Mouse (Mus musculus) urinary bladder, adult 18-20 months (tissue): ENCODE data around the gene Hist1h3c.
"Not testable (repeated sequence)": the region's sequence is repeated elsewhere in the genome, so short reads cannot be mapped to it uniquely, and the experiment has no call there.

ENCODE experiments used
- DNase-seq, 2 experiments: peaks; one replicate each; pipeline ENCODE4 v3.0.0; 2022; ENCODE audit warnings: low spot score in 2 of 2, mixed read lengths in 2 of 2

Gene Hist1h3c

DNA sequence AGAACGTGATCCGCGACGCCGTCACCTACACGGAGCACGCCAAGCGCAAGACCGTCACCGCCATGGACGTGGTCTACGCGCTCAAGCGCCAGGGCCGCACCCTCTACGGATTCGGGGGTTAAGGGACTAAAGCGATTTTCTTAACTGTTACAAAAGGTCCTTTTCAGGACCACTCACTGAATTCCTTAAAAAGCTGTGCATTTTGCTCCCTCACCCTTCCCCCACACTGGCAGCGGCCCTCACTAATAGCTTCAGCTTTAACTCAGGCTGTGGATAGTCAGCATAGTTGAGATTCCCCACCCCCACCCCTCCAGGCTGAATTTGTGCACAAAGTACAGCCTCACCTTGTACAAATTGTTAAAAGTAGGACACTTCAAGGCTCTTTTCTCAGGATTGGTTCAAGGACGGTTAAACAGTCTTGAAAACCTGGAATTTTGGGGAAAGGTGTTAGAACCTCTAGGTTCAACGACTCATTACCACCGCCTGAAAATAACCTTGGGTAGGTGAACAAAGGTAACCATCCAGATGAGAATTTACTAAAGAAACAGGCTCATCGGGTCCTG, 11.9 kb upstream of the Hist1h3c start:
- no peak for DNase-seq

- peak; percentile 65 to 87 for DNase-seq
Measured at GRCm38 (mm10) chr13:23756790-23757189, 11.4 kb upstream of the Hist1h3c start, which contains the start of gene Hist1h4b. Gene Hist1h4b (plus strand): TSS chr13:23757013.

DNA sequence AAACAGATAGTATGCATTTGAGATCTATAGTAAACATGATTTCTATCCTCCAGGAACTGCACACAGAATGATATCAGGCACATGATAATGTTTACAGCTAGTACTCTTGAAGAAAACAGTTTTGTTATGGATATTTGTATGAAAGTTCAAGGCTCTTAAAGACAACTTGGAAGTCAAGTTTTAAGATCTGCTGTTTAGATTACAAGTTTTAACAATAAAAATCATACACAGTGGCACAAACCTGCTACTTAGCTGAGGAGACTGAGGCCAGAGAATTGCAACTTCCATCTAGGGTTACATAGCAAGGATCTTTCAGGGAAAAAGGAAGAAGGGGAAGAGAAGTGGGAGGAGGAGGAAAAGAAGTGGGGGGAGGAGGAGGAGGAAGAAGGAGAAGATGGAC, 9.6 kb upstream of the Hist1h3c start:
- DNase-seq = no peak

DNA sequence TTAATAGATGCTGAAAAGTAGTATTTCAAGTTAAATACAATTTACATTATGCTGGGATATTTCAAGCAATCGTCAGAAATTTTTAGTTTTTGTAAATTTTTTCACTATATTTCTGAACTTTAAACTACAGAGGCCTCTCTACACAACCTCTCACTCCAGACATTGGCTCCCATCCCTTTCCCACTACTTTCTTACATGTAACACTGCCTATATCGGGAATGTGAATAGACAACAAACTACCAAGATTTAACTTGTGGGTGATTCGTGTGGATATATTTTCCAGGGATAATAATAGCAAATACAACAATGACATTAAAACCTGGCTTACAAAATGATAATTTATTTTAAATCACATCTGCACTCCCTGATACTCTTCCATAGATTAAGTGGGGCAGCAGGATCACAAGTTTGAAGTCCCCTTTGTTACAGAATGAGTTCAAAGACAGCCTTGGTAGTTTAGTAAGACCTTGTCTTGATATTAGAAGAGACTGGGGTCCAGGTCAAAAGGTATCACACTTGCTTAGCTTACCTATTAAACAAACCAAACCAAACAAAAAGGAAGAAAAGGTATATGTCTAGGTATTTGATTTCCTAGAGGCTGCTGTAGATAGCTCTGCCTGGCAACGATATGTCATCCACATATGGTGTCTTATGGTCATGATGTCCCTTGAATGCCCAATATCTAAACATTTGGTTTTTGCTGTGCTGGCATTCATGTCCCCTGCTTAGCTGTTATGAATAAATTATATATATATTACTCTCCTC, 8.1 kb upstream of the Hist1h3c start:
- DNase-seq = no peak

DNA sequence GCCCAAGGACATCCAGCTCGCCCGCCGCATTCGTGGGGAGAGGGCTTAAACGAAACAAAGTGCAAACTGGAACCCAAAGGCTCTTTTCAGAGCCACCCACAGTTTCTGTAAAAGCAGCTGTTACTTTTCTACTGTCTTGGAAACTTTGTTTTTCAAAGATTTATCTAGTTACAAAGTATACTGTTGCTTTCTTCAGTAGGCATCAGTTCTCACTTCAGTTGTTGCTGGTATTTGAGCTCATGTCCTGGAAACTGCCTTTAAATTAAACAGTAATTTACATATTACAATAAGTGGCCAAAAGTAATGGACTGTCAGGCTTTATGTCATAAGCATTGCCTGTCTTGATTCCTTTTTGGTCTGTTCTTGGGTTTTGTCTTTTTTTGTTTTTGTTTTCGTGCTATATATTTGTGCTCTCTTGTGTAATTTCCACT, 7.4 kb upstream of the Hist1h3c start:
- no peak for DNase-seq

DNA sequence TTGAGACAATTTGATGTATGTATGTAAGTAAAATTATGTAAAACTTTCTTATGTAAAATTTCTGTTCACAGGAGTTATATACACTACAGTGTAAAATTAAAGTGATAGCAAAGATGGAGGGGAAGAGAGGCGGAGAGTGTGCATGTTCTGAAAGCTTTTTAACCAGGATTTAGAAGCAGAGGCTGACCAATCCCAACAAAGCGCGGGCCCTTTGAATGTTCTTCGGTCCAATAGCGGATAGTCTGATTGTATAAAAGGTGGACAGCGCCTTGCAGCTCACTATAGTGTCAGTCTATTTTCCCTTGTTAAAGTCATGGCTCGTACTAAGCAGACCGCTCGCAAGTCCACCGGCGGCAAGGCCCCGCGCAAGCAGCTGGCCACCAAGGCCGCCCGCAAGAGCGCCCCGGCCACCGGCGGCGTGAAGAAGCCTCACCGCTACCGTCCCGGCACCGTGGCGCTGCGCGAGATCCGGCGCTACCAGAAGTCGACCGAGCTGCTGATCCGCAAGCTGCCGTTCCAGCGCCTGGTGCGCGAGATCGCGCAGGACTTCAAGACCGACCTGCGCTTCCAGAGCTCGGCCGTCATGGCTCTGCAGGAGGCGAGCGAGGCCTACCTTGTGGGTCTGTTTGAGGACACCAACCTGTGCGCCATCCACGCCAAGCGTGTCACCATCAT, 6.8 kb upstream of the Hist1h3c start, which contains the start of gene Hist1h3b:
Hist1h3b (plus strand) TSS at position 201 of the 675 bp plus-strand sequence.
- peak in 1 of 2 experiments; percentile 74 for DNase-seq

DNA sequence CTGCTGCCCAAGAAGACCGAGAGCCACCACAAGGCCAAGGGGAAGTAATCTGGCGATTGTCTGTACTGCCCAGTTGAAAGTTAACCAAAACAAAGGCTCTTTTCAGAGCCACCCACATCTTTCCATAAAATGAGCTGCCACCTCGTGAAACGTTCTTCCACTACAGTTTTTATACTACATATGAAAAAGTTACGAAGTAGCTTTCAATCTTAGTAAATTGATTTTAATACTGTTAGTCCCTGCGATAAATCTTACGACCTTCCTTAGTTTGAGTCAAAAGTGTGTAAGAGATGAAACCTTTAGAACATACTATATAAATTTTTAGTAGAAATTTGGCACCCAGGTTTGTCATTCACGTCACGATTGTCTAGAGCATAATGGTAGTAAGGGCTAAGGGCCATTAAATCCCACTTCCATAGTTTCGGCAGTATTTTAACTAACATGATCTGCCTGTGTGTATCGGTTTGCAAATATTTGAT, 6.1 kb upstream of the Hist1h3c start:
- no peak for DNase-seq

DNA sequence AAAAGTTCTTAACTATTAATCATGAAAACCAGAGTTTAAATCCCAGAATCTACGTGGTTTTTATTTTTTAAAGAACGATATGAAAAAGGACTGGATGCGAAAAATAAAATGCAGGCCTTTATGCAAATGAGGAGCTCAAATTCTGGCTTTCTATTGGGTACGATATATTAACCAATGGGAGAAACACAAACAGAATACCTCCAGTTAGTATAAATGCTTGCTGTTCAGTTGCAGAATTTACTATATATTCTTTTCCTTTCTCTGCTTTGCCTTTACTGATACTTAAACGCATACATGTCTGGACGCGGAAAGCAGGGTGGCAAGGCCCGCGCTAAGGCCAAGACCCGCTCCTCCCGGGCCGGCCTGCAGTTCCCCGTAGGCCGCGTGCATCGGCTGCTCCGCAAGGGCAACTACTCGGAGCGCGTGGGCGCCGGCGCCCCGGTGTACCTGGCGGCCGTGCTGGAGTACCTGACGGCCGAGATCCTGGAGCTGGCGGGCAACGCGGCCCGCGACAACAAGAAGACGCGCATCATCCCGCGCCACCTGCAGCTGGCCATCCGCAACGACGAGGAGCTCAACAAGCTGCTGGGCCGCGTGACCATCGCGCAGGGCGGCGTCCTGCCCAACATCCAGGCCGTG, 5.6 kb upstream of the Hist1h3c start, which contains the start of gene Hist1h2ab:
Hist1h2ab (plus strand) TSS at position 288 of the 639 bp plus-strand sequence.
- not testable (repeated sequence) for DNase-seq

DNA sequence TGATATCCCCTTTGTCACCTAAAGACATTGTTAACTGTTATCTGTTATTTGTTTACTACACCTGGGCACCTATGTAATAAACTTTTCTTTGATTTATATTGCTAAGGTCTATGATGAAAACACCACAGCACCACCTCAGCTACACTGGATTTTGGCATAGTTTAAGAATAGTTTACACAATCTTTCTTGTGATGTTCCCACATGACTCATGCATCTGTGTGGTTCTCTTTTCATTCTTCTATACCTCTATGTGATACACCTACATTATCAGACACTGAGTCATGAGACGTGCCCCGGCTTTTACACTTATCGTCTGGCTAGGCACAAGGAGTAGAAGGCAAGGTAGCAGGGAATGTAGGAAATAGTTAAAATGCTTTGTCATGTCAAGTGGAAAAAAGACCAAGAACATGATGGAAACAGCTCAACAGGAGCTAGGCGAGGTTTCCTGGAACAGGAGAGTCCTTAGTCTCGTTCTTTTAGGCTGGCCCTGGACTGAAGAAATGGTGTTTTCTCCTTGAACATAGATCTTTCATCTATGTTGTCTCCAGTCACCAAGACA, 4.2 kb upstream of the Hist1h3c start:
- no peak for DNase-seq

GRCm38 (mm10) chr13:23747892-23748288, 2.5 kb upstream of the Hist1h3c start:
- DNase-seq = no peak

GRCm38 (mm10) chr13:23747081-23747891, 1.9 kb upstream of the Hist1h3c start:
- DNase-seq = no peak

GRCm38 (mm10) chr13:23746201-23747080, 1.0 kb upstream of the Hist1h3c start, which contains the start of gene Hist1h2bb:
Gene Hist1h2bb (plus strand): TSS chr13:23746734.
- DNase-seq = peak; percentile 47 to 72

DNA sequence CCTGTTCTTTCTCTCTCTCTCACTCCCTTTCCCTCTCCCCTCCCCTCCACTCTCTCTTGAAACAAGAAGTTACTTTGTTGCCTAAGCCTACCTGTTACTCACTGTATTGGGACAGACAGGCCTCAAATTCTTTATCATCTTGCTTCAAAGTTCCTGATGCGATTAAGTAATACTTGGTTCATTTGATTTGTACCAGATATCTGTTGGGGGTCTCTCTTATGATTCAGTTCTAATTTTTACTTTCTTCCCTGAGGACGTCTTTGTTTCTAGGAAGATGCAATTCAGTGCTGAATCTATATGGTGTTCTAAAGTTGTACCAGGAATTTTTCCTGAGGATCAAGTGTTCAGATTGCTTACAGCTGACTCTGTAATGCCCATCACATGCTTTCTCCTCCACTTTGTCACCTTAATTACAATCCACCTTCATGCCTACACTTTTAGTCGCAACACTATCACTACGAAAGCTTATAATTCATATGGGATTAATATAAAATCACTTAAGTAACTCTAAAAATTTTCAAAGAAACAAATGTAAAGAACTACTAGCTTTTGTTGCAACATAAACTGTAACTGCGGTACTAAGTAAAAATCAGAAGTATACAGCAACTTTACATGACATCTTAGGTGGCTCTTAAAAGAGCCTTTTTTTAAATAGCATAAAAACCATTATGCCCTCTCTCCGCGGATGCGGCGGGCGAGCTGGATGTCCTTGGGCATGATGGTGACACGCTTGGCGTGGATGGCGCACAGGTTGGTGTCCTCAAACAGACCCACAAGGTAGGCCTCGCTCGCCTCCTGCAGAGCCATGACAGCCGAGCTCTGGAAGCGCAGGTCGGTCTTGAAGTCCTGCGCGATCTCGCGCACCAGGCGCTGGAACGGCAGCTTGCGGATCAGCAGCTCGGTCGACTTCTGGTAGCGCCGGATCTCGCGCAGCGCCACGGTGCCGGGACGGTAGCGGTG, 701 bp downstream of the Hist1h3c start:
- DNase-seq = no peak

GRCm38 (mm10) chr13:23743963-23744362, 1.4 kb downstream of the Hist1h3c start:
- no peak for DNase-seq

DNA sequence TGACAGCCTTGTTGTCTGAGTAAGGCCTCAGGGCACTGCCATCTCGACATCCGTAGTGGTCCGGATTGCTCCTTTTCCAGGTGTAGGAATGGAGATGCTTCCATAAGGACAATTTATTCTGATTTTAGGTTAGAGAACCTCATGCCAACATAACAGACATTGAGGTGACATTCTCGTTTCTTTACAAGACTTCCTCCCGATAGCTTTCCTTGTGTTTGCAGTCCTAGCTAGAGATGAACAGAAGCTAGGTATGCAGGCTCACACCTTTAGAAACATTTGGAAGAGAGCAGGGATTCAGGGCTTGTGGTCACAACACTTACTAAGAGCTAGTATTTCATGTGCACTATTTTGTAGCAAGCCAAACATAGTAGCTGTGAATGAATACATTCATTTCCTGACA, 2.2 kb downstream of the Hist1h3c start:
- no peak for DNase-seq

- no peak for DNase-seq
Measured at GRCm38 (mm10) chr13:23742007-23742406, 3.4 kb downstream of the Hist1h3c start.

- DNase-seq = no peak
Measured at GRCm38 (mm10) chr13:23740910-23741309, 4.5 kb downstream of the Hist1h3c start.

DNA sequence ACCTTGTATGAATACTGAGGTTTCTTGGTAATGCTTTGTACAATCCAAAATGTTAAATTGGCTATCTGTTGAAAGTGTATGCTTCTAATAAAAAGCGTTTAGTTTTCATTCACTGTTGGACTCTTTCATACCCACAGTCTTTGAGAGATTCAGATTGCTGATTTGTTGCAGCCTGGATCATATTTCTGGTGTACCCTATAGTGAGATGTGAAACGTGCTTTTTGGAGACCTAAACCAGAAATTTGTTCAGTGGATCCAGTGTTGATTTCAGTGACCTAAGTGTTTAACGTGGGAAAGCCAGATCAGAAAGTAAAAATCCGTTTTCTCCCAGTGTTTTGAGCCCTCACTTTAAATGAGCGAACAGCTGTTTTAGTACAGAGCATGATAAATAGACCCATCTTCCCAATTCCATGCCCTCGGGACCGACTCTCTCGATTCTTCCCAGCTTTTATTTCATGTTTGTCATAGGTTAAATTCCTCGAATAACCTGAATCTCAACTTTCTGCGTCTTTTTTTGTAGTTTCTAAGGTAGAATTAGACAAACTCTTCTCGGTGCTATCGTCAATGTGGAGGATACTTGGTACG, 5.1 kb downstream of the Hist1h3c start:
- no peak for DNase-seq
